Mouse (Mus musculus) bone marrow, adult 2 months (tissue): ENCODE data around the gene H2-DMa. TPM values are rescaled to one million over a fixed set of nuclear protein-coding genes. Genes with fewer than 3 reads are reported as not detected.
"Not testable (repeated sequence)": the region's sequence is repeated elsewhere in the genome, so short reads cannot be mapped to it uniquely, and the experiment has no call there.

Source experiments
- H3K27ac ChIP-seq: fragments of 200-500 bp; 2 replicates; pipeline ENCODE4 v1.5.1; 2012; ENCODE audit warnings: low read depth, mild to moderate bottlenecking, control low read depth, inconsistent platforms, low read length; ENCODE audit not compliant: control insufficient read depth, poor library complexity, insufficient read depth
- H3K4me1 ChIP-seq: fragments of 200-500 bp; 2 replicates; pipeline ENCODE4 v1.6.1; 2011; ENCODE audit warnings: low read length; ENCODE audit not compliant: control insufficient read depth, insufficient read depth
- H3K4me3 ChIP-seq: fragments of 200-500 bp; replicated peaks from 2 replicates; pipeline ENCODE3; 2011; ENCODE audit warnings: mild to moderate bottlenecking, low read depth, low read length, control low read depth; ENCODE audit not compliant: control insufficient read depth
- CTCF ChIP-seq: fragments of 200-500 bp; IDR thresholded peaks from 2 replicates; pipeline ENCODE4 v1.5.1; 2011; ENCODE audit warnings: low read length, control low read depth; ENCODE audit not compliant: control insufficient read depth, insufficient read depth
- POLR2A ChIP-seq: fragments of 200-500 bp; IDR thresholded peaks from 2 replicates; pipeline ENCODE4 v1.6.1; 2011; ENCODE audit warnings: low read depth, mild to moderate bottlenecking, control low read depth, low read length, borderline replicate concordance; ENCODE audit not compliant: control insufficient read depth
- WGBS: fragments of 180-500 bp; shearing (Covaris S2); methylation state at CpG from one replicate; pipeline ENCODE4 v1.1.7; 2018; 5-methylcytosine and 5-hydroxymethylcytosine counted together
- polyA plus RNA-seq: library from polyadenylated mRNA; stranded (reverse); fragments of >200 nt; gene quantifications from 2 replicates; pipeline ENCODE4 v1.2.4, GENCODE M21; 2011; ENCODE audit warnings: low replicate concordance; ENCODE audit not compliant: missing spikeins, insufficient read depth, insufficient read length

Gene H2-DMa
- polyA plus RNA-seq, 1 experiment: 38.5 TPM

DNA sequence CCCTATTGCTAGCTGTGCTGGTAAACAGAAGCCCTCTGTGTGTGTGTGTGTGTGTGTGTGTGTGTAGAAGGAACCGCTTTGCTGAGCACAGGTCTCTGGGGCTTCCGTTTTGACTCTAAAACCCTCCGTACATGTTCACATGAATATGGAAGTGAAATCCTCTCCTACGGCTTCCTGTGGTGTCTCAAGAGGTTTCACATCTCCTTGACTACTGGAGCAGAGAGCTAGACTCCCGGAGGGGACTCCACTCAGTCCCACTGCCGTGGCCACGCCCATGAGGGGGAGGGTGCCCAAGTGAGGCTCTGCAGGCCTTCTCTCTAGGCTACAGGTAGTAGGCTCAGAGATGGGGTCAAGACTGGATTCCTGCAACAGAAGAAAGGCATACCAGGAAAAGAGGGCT, 23.7 kb downstream of the H2-DMa start, which contains the start of gene H2-DMb2:
TSS of gene H2-DMb2 (plus strand) at position 275 of the 400 bp plus-strand sequence.
- Histone ChIP-seq H3K4me1 (peaks cover 12% of the 10 kb centered on the region), H3K4me3 (peak within 1 kb of the TSS; percentile 50), H3K27ac (peak within 1 kb of the TSS; percentile 78)
- TF ChIP-seq POLR2A: no peak
- TF ChIP-seq CTCF: no peak
- WGBS: 1% methylated on average over 7 of the region's 7 CpGs

DNA sequence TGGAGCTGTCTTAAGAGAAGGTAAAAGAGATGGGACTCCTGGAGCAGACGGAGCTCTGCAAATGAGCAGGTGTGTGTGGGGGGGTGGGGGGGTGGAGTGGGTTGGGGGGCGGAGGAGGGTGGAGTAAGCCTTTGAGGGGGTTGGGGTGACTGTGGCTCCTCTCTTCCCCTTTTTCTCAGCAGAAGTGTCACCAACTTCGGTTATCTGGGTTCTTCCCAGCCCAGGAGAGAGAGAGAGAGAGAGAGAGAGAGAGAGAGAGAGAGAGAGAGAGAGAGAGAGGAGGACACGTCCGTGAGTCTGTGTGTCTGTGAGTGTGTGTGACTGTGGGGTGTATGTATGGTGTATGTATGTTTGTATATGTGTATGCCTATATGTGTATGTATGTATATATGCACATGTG, 24.1 kb downstream of the H2-DMa start:
- no peak for TF ChIP-seq CTCF
- no peak for TF ChIP-seq POLR2A
- Histone ChIP-seq H3K27ac (peak overlapping the region; percentile 78), H3K4me3 (peak overlapping the region; percentile 50), H3K4me1 (peaks cover 12% of the 10 kb centered on the region)
- 1% methylated on average over 5 of the region's 5 CpGs for WGBS

DNA sequence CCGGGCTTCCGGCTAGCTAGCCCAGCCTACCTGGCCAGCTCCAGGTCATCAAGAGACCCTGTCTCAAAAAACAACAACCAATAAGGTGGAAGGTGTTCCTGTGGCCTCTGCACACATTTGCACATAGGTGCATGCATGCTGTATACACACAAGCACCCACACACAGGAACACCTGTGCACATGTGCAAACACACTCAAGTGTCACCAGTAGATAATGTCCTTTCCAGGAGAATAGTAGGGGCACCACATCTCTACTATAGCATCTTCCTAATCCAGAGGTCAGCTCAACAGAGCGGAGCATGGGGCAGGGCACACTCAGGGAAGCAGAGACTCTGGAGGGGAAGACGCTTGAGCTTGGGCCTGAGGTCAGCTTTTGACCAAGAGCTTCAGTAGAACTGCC, 24.9 kb downstream of the H2-DMa start:
- peak overlapping the region; percentile 29; the same call in 1 of the 2 replicates for H3K27ac ChIP-seq

DNA sequence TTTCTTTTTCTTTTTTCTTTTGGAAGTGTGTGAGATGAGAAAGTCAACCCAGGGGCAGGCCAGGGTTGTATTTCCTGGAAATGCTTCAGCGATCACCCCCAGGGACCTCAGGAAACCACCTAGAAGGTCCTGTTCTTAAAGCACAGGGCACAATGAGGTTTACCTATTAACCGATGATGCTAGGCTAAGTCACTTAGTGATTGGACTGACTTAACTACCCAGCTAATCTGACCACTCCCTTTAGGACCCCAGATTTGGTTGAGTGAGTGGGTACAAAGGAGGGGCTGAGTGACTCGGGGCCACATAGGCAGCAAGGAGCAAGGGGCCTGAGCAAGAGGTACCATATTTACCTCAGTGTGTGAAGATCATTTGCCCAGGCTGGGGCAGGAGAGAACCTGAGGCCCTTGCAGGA, 25.6 kb downstream of the H2-DMa start:
- Histone ChIP-seq H3K4me3 (peak overlapping the region; percentile 32), H3K27ac (peak overlapping the region; percentile 27), H3K4me1 (peaks cover 12% of the 10 kb centered on the region)
- TF ChIP-seq CTCF (no peak), POLR2A (no peak)
- WGBS: 47% methylated on average over 3 of the region's 3 CpGs

More for the DNA sequence above, 24.9 kb downstream of the H2-DMa start:
- WGBS: 73% methylated on average over 4 of the region's 4 CpGs
- H3K4me3 ChIP-seq: not testable (repeated sequence)
- peaks cover 12% of the 10 kb centered on the region for H3K4me1 ChIP-seq

DNA sequence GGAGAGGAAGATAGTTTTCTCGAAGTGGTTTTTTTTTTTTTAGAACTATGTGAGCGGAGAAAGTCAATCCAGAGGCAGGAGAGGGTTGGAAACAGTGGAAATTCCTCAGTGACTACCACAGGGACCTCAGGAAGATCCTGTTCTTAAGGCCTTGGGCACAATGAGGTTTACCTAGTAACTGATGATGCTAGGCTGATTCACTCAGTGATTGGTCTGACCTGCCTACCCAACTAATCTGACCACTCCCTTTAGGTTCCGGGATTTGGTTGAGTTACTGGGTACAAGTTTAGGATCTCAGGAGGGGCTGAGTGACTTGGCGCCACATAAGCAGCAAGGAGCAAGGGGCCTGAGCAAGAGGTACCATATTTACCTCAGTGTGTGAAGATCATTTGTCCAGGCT, 33.6 kb downstream of the H2-DMa start, which contains the start of gene H2-DMb1:
TSS of gene H2-DMb1 (plus strand) at position 150 of the 400 bp plus-strand sequence.
- Histone ChIP-seq H3K27ac (peak within 1 kb of the TSS; percentile 63), H3K4me1 (peaks cover under 1% of the 10 kb centered on the region), H3K4me3 (no peak within 1 kb of the TSS)
- 21% methylated on average over 4 of the region's 4 CpGs for WGBS
- TF ChIP-seq CTCF (no peak), POLR2A (no peak)

DNA sequence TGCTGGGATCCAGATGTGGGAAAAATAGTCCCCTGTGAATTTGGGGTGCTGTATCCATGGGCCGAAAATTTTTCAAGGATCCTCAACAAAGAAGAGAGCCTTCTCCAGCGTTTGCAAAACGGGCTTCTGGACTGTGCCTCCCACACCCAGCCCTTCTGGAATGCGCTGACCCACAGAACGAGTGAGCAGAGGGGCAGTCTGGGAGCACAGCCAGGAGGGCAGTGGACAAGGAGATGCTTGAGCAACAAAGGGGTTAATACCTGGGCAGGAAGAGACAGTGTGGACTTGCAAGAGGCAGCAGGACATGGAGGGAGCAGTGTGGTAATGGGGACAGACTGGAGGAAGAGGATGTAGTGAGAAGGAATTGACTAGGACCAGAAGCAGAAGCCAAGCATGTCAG, 36.2 kb downstream of the H2-DMa start:
- Histone ChIP-seq H3K4me1 (no peaks in the 10 kb centered on the region; the same call in none of the 2 replicates), H3K4me3 (no peak overlapping the region), H3K27ac (no peak overlapping the region)
- TF ChIP-seq CTCF: no peak
- TF ChIP-seq POLR2A: no peak
- WGBS: 77% methylated on average over 5 of the region's 5 CpGs

DNA sequence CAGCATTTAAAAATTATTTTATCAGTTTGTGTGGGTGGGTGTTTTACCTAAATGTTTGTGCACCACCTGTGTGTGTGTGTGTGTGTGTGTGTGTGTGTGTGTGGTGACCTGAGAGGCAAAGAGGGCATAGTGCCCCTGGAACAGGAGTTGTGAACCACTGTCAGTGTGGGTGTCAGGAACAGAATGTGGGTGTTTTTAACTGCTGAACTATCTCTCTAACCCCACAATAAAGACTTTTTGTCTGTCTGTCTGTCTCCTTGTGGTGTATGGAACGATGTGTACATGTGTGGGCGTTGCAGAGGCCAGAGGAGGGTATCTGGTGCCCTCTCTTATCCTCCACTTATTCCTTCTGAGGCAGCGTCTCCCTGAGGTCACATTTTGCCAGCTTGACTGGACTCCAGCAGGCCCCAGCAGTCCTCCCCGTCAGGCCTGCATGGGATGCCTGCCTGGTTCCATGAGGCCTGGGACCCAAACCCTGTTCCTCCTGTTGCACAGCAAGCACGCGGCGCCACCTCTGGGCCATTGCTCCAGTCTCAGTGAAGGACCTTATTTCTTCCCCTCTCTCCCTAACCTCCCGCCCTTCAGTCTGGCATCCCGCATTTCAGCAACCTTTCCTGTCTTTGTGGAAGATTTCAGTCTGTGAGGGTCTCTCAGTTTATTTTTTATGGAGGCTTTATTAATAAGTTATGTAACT, 45.0 kb downstream of the H2-DMa start:
- H3K27ac ChIP-seq: no peak overlapping the region
- no peaks in the 10 kb centered on the region; the same call in 1 of the 2 replicates for H3K4me1 ChIP-seq
- TF ChIP-seq CTCF (peak; percentile 66), POLR2A (no peak)
- WGBS: 38% methylated on average over 9 of the region's 9 CpGs
- no peak overlapping the region for H3K4me3 ChIP-seq

DNA sequence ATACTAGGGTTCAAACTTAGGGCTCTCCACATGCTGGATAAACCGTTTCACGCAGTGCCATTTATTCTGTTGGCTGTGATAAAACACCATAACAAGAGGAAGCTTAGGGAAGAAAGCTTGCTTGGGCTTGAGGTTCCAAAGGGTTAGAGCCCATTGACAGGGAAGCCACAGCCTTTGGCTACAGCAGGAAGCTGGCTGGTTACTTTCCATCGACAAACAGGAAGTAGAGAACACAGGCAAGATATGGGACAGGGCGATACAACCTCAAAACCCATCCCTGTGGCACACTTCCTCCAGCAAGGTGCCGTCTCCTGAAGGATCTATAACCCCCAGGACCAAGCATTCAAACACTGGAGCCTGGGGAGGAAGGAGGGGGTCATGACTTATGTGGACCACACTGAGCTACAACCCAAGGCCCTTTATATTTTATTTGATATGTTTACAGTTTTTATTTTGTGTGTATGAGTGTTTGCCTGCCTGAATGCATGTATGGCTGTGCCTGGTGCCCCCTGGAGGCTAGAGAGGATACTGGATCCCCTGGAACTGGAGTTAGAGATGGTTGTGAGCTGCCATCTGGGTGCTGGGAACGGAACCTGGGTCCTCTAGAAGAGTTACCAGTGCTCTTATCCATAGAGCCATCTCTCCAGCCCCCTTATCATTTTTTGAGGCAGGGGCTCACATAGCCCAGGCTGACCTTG, 45.8 kb downstream of the H2-DMa start:
- H3K4me3 ChIP-seq: no peak overlapping the region
- TF ChIP-seq POLR2A (no peak), CTCF (peak; percentile 37; the same call in 1 of the 2 replicates)
- no peak overlapping the region for H3K27ac ChIP-seq
- 20% methylated on average over 6 of the region's 6 CpGs for WGBS
- no peaks in the 10 kb centered on the region; the same call in 1 of the 2 replicates for H3K4me1 ChIP-seq
